Mouse (Mus musculus): ENCODE measurements around the gene Sord.
A peak's percentile ranks its signal among the peaks of the same experiment; 100 is the strongest.
"Not testable (repeated sequence)": the region's sequence is repeated elsewhere in the genome, so short reads cannot be mapped to it uniquely, and the experiment has no call there.

Gene Sord

GRCm38 (mm10) chr2:122234611-122235288 lies at the start of gene Sord:
TSS of gene Sord (plus strand) at chr2:122234749.
- DNase-seq, result peak; percentile 94

GRCm38 (mm10) chr2:122185086-122185485 lies 49.5 kb upstream of the Sord start:
- DNase-seq, result no peak

- no peak for DNase-seq
These were observed 48.4 kb upstream of the Sord start, which contains the start of the genes Patl2 and Terb2 for GRCm38 (mm10) chr2:122186106-122186505. TSS of gene Patl2 (minus strand) at chr2:122186189. TSS of gene Terb2 (plus strand) at chr2:122186272.

- no peak for DNase-seq
These were observed 47.8 kb upstream of the Sord start for GRCm38 (mm10) chr2:122186751-122187150.

GRCm38 (mm10) chr2:122191849-122192248 lies 42.7 kb upstream of the Sord start:
- DNase-seq, result no peak

GRCm38 (mm10) chr2:122194509-122194929 lies 40.0 kb upstream of the Sord start:
- DNase-seq, result peak; percentile 13

- no peak for DNase-seq
These were observed 33.0 kb upstream of the Sord start for GRCm38 (mm10) chr2:122201501-122201900.

- no peak for DNase-seq
These were observed 28.0 kb upstream of the Sord start for GRCm38 (mm10) chr2:122206440-122207107.

GRCm38 (mm10) chr2:122210534-122211228 lies 23.9 kb upstream of the Sord start:
- no peak for DNase-seq

- DNase-seq, result not testable (repeated sequence)
These were observed 17.5 kb upstream of the Sord start for GRCm38 (mm10) chr2:122217075-122217474.

GRCm38 (mm10) chr2:122218234-122218633 lies 16.3 kb upstream of the Sord start:
- no peak for DNase-seq

GRCm38 (mm10) chr2:122221378-122221777 lies 13.2 kb upstream of the Sord start:
- DNase-seq, result no peak

GRCm38 (mm10) chr2:122221798-122222197 lies 12.8 kb upstream of the Sord start:
- DNase-seq, result no peak

GRCm38 (mm10) chr2:122222272-122222671 lies 12.3 kb upstream of the Sord start:
- no peak for DNase-seq

GRCm38 (mm10) chr2:122223654-122224053 lies 10.9 kb upstream of the Sord start:
- DNase-seq, result no peak

GRCm38 (mm10) chr2:122230395-122230794 lies 4.2 kb upstream of the Sord start:
- no peak for DNase-seq

- DNase-seq, result no peak
These were observed 2.9 kb upstream of the Sord start for GRCm38 (mm10) chr2:122231616-122232015.

- DNase-seq, result no peak
These were observed 1.2 kb upstream of the Sord start for GRCm38 (mm10) chr2:122233341-122233740.

- DNase-seq, result no peak
These were observed 591 bp upstream of the Sord start for GRCm38 (mm10) chr2:122233759-122234557.

GRCm38 (mm10) chr2:122235425-122235824 lies 876 bp downstream of the Sord start:
- DNase-seq, result no peak

- no peak for DNase-seq
These were observed 1.8 kb downstream of the Sord start for GRCm38 (mm10) chr2:122236321-122236720.

GRCm38 (mm10) chr2:122237891-122238470 lies 3.4 kb downstream of the Sord start:
- DNase-seq, result no peak

GRCm38 (mm10) chr2:122240735-122241134 lies 6.2 kb downstream of the Sord start:
- DNase-seq, result no peak
